Mouse (Mus musculus): ENCODE results near the gene Pitpnm1. TPM values are rescaled to one million over a fixed set of nuclear protein-coding genes. Genes with fewer than 3 reads are reported as not detected.

The Pitpnm1 gene
- polyA plus RNA-seq, 2 experiments: 4.5 to 16.2 TPM

- Histone ChIP-seq H3K36me3 (ENCODE audit: control insufficient read depth, insufficient read depth, low read length) (no peaks in the 10 kb centered on the region), H3K9ac (ENCODE audit: low read depth, low read length, severe bottlenecking) (no peak overlapping the region), H3K4me1 (ENCODE audit: control insufficient read depth, insufficient read depth, low read length) (0 out of 2 replicates have a peak, but pooled peaks cover 2% of the 10 kb centered on the region), H3K27ac (replicated peaks; ENCODE audit: low read depth, low read length) (no peak overlapping the region), H3K27me3 (ENCODE audit: control insufficient read depth, insufficient read depth, low read length) (no peaks in the 10 kb centered on the region), H3K4me2 (replicated peaks; ENCODE audit: low read depth, low read length, severe bottlenecking) (no peak overlapping the region), H3K4me3 (replicated peaks; ENCODE audit: low read length) (no peak overlapping the region), H3K9me3 (ENCODE audit: control insufficient read depth, low read length) (no peaks in the 10 kb centered on the region)
- DNase-seq (ENCODE audit: low spot score) (no peak), ATAC-seq (ENCODE audit: low FRiP score, low read depth) (no peak)
- TF ChIP-seq POLR2A (IDR thresholded peaks at IDR 0.05; ENCODE audit: borderline replicate concordance, extremely low read depth, insufficient read depth, insufficient read length): no peak
- WGBS: 69% methylated on average over 8 of the region's 8 CpGs
Observed at GRCm38 (mm10) chr19:4055216-4055946, 44.4 kb upstream of the Pitpnm1 start.

GRCm38 (mm10) chr19:4055947-4056693 lies 43.7 kb upstream of the Pitpnm1 start:
- no peak for TF ChIP-seq POLR2A (IDR thresholded peaks at IDR 0.05; ENCODE audit: borderline replicate concordance, extremely low read depth, insufficient read depth, insufficient read length)
- Histone ChIP-seq H3K9me3 (ENCODE audit: control insufficient read depth, low read length) (no peaks in the 10 kb centered on the region), H3K4me2 (replicated peaks; ENCODE audit: low read depth, low read length, severe bottlenecking) (no peak overlapping the region), H3K4me3 (replicated peaks; ENCODE audit: low read length) (no peak overlapping the region), H3K27me3 (ENCODE audit: control insufficient read depth, insufficient read depth, low read length) (no peaks in the 10 kb centered on the region), H3K4me1 (ENCODE audit: control insufficient read depth, insufficient read depth, low read length) (0 out of 2 replicates have a peak, but pooled peaks cover 2% of the 10 kb centered on the region), H3K9ac (ENCODE audit: low read depth, low read length, severe bottlenecking) (no peak overlapping the region), H3K27ac (replicated peaks; ENCODE audit: low read depth, low read length) (no peak overlapping the region), H3K36me3 (ENCODE audit: control insufficient read depth, insufficient read depth, low read length) (no peaks in the 10 kb centered on the region)
- no peak for DNase-seq (ENCODE audit: low spot score)
- ATAC-seq (ENCODE audit: low FRiP score, low read depth): no peak
- WGBS: 55% methylated on average over 15 of the region's 15 CpGs

- Histone ChIP-seq H3K9ac (ENCODE audit: low read depth, low read length, severe bottlenecking) (no peak overlapping the region), H3K36me3 (ENCODE audit: control insufficient read depth, insufficient read depth, low read length) (no peaks in the 10 kb centered on the region), H3K4me1 (ENCODE audit: control insufficient read depth, insufficient read depth, low read length) (0 out of 2 replicates have a peak, but pooled peaks cover 2% of the 10 kb centered on the region), H3K27ac (replicated peaks; ENCODE audit: low read depth, low read length) (no peak overlapping the region), H3K27me3 (ENCODE audit: control insufficient read depth, insufficient read depth, low read length) (no peaks in the 10 kb centered on the region), H3K4me3 (replicated peaks; ENCODE audit: low read length) (no peak overlapping the region), H3K9me3 (ENCODE audit: control insufficient read depth, low read length) (no peaks in the 10 kb centered on the region), H3K4me2 (replicated peaks; ENCODE audit: low read depth, low read length, severe bottlenecking) (no peak overlapping the region)
- DNase-seq (ENCODE audit: low spot score) (no peak), ATAC-seq (ENCODE audit: low FRiP score, low read depth) (no peak)
- TF ChIP-seq POLR2A (IDR thresholded peaks at IDR 0.05; ENCODE audit: borderline replicate concordance, extremely low read depth, insufficient read depth, insufficient read length): no peak
- WGBS: 46% methylated on average over 4 of the region's 4 CpGs
Observed at GRCm38 (mm10) chr19:4056727-4057126, 43.1 kb upstream of the Pitpnm1 start.

GRCm38 (mm10) chr19:4057389-4057788 lies 42.4 kb upstream of the Pitpnm1 start:
- WGBS: 79% methylated on average over 13 of the region's 13 CpGs
- no peaks in the 10 kb centered on the region for H3K36me3 ChIP-seq (ENCODE audit: control insufficient read depth, insufficient read depth, low read length)
- H3K27me3 ChIP-seq (ENCODE audit: control insufficient read depth, insufficient read depth, low read length): no peaks in the 10 kb centered on the region
- no peaks in the 10 kb centered on the region for H3K4me1 ChIP-seq (ENCODE audit: control insufficient read depth, insufficient read depth, low read length)
- H3K4me3 ChIP-seq (replicated peaks; ENCODE audit: low read length): no peak overlapping the region
- H3K4me2 ChIP-seq (replicated peaks; ENCODE audit: low read depth, low read length, severe bottlenecking): no peak overlapping the region
- no peak for ATAC-seq (ENCODE audit: low FRiP score, low read depth)
- no peak overlapping the region for H3K27ac ChIP-seq (replicated peaks; ENCODE audit: low read depth, low read length)
- no peak for TF ChIP-seq POLR2A (IDR thresholded peaks at IDR 0.05; ENCODE audit: borderline replicate concordance, extremely low read depth, insufficient read depth, insufficient read length)
- no peak for DNase-seq (ENCODE audit: low spot score)
- H3K9me3 ChIP-seq (ENCODE audit: control insufficient read depth, low read length): no peaks in the 10 kb centered on the region
- H3K9ac ChIP-seq (ENCODE audit: low read depth, low read length, severe bottlenecking): no peak overlapping the region

GRCm38 (mm10) chr19:4057962-4058361 lies 41.8 kb upstream of the Pitpnm1 start:
- H3K9ac ChIP-seq (ENCODE audit: low read depth, low read length, severe bottlenecking): no peak overlapping the region
- H3K9me3 ChIP-seq (ENCODE audit: control insufficient read depth, low read length): no peaks in the 10 kb centered on the region
- no peak for ATAC-seq (ENCODE audit: low FRiP score, low read depth)
- H3K4me2 ChIP-seq (replicated peaks; ENCODE audit: low read depth, low read length, severe bottlenecking): no peak overlapping the region
- no peak for DNase-seq (ENCODE audit: low spot score)
- 81% methylated on average over 7 of the region's 7 CpGs for WGBS
- TF ChIP-seq POLR2A (IDR thresholded peaks at IDR 0.05; ENCODE audit: borderline replicate concordance, extremely low read depth, insufficient read depth, insufficient read length): no peak
- no peak overlapping the region for H3K27ac ChIP-seq (replicated peaks; ENCODE audit: low read depth, low read length)
- no peaks in the 10 kb centered on the region for H3K27me3 ChIP-seq (ENCODE audit: control insufficient read depth, insufficient read depth, low read length)
- no peak overlapping the region for H3K4me3 ChIP-seq (replicated peaks; ENCODE audit: low read length)
- H3K4me1 ChIP-seq (ENCODE audit: control insufficient read depth, insufficient read depth, low read length): no peaks in the 10 kb centered on the region
- no peaks in the 10 kb centered on the region for H3K36me3 ChIP-seq (ENCODE audit: control insufficient read depth, insufficient read depth, low read length)

Data from limb, embryonic 14.5 days (tissue).